Mouse (Mus musculus) cerebellum, adult 2 months (tissue): Measurements from ENCODE around the gene 4931409K22Rik.

Experiments used
- CTCF ChIP-seq: fragments of 200-500 bp; IDR thresholded peaks from 2 replicates; pipeline ENCODE4 v1.5.1; 2011; ENCODE audit warnings: low read depth, mild to moderate bottlenecking, control low read depth, low read length, moderate library complexity, borderline replicate concordance; ENCODE audit not compliant: insufficient read depth
- POLR2A ChIP-seq: fragments of 200-500 bp; IDR thresholded peaks from 2 replicates; pipeline ENCODE4 v1.6.1; 2011; ENCODE audit warnings: low read length, control low read depth, borderline replicate concordance; ENCODE audit not compliant: insufficient read depth

- TF ChIP-seq CTCF (no peak), POLR2A (no peak)
Measured at GRCm38 (mm10) chr5:24578109-24578963, 21.7 kb upstream of the 4931409K22Rik start.
